Mouse (Mus musculus) erythroblast, adult 5-6 weeks (primary cell): Measurements from ENCODE around the gene Ccdc142. TPM values are rescaled to one million over a fixed set of nuclear protein-coding genes. Genes with fewer than 3 reads are reported as not detected.
A peak's percentile ranks its signal among the peaks of the same experiment; 100 is the strongest.

Experiments
- ATAC-seq: replicated peaks from 2 replicates; pipeline ENCODE4 v1.8.0; 2016; ENCODE audit warnings: moderate number of reproducible peaks, mild to moderate bottlenecking, moderate TSS enrichment, inconsistent platforms; ENCODE audit not compliant: poor library complexity, low FRiP score, severe bottlenecking
- total RNA-seq, 2 experiments: library from RNA; stranded (forward) in 1 of 2; stranded (reverse) in 1 of 2; fragments of 150-400 nt in 1 of 2; fragments of 200-764, 138-1000 nt in 1 of 2; gene quantifications; 2 replicates each; pipeline versions ENCODE4 v1.2.3 to v1.2.4; 2015 to 2017; ENCODE audit warnings: low replicate concordance in 2 of 2

The Ccdc142 gene
- total RNA-seq (2015; ENCODE audit: low replicate concordance): not detected in 2 replicates
- total RNA-seq (2017; ENCODE audit: low replicate concordance): 0.98 TPM in 1 of 2 replicates, not detected in the other

GRCm38 (mm10) chr6:83101316-83101687 lies at the start of gene Ccdc142, which contains the start of gene Gm42688:
TSS of gene Ccdc142 (plus strand) at chr6:83101601.
TSS of gene Gm42688 (plus strand) at chr6:83101617.
- ATAC-seq: peak; percentile 90

- peak; percentile 46 for ATAC-seq
Measured at GRCm38 (mm10) chr6:83053136-83053960, 48.1 kb upstream of the Ccdc142 start.

DNA sequence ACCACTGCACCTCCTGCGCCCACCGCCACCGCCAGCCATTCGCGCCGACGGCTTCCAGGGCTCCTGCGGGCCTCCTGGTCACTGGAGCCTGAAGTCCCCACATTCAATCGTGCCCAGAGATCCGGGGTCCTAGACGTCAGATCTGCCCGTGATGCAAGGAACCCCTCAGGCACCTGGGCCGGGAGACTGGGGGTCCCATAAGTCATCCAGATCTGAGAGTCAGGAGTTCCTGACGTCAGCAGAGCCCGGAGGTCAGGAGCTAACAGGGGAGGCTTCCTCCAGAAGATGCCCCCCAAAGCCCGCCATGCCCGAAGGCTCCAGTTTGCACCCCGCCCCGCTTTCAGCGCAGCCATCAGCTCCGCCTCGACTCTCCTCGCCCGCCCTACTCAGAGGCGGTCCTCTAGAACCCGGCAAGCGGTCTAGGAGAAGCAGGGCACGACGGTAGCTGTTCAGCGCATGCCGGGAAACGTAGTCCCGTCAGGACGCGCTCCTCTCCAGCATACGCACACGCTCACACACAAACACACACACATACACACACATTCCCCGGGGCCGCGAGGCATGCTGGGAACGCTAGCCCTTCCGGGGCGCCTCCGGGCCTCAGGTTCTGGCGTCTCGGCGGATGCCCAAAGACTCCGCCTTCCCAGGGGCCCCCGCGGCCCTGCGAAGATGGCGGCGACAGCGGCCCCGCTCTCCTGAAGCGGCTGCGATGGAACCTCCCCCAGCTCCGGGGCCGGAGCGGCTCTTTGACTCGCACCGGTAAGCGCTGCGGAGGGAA lies 47.1 kb upstream of the Ccdc142 start, which contains the start of gene Aup1:
Aup1 (plus strand) TSS at position 448 of the 778 bp plus-strand sequence.
- peak; percentile 84 for ATAC-seq

DNA sequence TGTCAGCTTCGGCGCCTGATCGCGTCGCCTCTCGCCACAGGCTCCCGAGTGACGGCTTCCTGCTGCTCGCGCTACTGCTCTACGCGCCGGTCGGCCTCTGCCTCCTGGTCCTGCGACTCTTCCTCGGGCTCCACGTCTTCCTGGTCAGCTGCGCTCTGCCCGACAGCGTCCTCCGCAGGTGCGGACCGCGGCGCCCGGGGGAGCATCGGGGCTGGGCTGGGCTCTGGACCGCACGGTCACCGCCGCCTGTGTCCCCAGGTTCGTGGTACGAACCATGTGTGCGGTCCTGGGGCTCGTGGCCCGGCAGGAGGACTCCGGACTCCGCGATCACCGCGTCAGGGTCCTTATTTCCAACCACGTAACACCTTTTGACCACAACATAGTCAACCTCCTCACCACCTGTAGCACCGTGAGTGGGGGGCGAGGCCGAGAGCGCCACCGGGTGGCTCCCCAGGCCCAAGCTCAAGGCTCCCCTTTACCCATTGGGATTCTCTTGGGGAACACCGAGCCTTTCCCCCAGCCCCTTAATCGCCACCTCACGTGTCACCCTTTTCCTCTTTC lies 46.5 kb upstream of the Ccdc142 start, which contains the start of gene Htra2:
Htra2 (minus strand) TSS at position 403 of the 561 bp plus-strand sequence.
- peak; percentile 23 for ATAC-seq

DNA sequence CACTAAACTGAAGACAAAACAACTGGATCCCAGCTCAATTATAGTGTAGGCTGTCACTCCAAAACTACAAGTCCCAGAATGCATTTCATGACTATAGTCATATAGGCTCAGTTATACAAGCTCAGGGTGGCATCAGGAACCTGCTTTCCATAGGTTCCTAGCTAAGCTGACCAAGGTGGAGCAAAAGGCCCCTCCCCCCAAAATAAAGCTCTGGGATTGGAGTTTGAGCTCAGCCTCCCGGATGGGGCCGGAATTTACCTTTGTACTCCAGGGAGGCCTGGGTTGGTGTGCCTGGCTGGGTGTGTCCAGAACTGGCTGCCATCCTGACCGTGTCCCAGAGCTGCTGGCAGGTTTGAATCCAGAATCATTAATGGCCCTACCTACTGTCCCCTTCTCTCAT lies 43.6 kb upstream of the Ccdc142 start, which contains the start of gene Dqx1:
Dqx1 (plus strand) TSS at position 55 of the 400 bp plus-strand sequence.
- ATAC-seq: no peak

- ATAC-seq: no peak
Measured at GRCm38 (mm10) chr6:83058725-83059124, 42.7 kb upstream of the Ccdc142 start.

DNA sequence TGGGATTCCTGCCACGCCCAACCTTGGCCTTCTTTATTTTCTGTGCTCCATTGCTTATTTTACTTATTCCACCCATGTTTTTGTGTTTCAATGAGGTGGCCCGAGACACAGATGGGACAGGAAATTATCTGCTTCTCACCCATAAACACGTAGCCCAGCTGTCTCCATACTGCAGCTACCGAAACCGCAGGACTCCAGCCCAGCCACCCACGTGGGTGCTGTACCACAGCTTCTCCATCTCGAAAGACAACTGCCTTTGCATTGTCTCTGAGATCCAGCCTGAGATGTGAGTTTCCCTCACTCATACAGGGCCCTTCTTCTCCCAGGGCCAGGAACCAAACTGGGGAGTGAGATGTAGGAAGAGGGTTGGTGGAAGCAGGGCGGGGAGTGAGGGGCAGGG lies 35.4 kb upstream of the Ccdc142 start:
- no peak for ATAC-seq

DNA sequence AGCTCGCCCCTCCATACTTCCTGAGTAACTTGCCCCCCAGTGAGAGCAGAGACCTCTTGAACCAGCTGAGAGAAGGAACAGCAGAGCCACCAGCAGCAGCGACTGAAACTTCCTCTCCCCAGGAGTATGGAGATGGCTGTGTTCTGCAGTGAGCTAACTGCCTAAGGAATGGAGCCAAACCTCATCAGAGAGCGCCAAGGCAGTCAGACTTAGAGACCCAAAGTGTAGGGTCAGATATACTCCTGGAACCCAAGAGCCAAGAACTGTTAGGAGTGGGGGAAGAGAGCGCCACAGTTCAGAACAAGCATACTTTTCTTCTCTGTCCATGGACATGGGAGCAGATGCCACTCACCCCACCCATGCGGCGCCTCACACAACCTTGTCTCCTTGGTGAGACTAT lies 35.0 kb upstream of the Ccdc142 start:
- no peak for ATAC-seq

- no peak for ATAC-seq
Measured at GRCm38 (mm10) chr6:83068221-83068620, 33.2 kb upstream of the Ccdc142 start.

DNA sequence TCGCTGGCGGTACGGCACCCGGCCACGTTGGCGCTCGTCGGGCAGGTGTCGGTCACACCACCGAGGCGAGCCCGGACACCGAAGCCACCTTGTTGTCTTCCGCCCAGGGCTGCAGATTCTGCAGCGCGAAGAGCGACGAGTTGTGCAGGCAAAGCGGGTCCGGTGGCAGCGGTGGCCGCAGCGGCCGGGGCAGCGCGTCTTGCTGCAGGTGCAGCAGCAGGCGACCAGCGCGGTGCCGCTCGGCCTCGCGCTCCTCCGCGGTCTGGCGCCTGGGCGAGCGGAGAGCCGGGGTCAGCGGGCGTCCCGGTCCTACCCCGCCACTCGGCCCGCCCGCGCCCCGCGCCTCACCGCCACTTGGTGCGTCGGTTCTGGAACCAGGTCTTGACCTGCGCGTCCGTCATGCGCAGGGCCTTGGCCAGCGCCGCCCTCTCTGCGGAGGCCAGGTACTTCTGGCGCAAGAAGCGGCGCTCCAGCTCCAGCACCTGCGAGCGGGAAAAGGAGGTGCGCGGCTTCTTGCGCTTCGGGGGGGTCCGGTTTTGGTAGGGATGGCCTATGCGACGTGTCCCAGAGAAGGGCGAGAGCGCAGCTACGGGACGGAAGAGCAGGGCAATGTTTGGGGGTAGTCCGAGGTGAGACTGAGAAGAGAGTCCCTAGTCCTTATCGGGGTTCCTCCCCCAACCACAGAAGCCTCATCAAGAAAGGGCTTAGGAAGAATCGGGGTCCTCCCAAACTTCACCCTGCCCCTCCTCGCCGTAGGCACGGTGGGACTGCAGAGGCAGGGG lies 32.5 kb upstream of the Ccdc142 start:
- no peak for ATAC-seq

- ATAC-seq: no peak
Measured at GRCm38 (mm10) chr6:83069488-83070246, 31.7 kb upstream of the Ccdc142 start.

DNA sequence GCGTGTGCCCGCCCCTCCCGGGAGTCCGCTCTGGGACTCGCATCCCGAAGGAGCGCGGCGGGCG lies 31.3 kb upstream of the Ccdc142 start, which contains the start of gene Tlx2:
Tlx2 (minus strand) TSS at position 47 of the 64 bp plus-strand sequence.
- ATAC-seq: no peak

DNA sequence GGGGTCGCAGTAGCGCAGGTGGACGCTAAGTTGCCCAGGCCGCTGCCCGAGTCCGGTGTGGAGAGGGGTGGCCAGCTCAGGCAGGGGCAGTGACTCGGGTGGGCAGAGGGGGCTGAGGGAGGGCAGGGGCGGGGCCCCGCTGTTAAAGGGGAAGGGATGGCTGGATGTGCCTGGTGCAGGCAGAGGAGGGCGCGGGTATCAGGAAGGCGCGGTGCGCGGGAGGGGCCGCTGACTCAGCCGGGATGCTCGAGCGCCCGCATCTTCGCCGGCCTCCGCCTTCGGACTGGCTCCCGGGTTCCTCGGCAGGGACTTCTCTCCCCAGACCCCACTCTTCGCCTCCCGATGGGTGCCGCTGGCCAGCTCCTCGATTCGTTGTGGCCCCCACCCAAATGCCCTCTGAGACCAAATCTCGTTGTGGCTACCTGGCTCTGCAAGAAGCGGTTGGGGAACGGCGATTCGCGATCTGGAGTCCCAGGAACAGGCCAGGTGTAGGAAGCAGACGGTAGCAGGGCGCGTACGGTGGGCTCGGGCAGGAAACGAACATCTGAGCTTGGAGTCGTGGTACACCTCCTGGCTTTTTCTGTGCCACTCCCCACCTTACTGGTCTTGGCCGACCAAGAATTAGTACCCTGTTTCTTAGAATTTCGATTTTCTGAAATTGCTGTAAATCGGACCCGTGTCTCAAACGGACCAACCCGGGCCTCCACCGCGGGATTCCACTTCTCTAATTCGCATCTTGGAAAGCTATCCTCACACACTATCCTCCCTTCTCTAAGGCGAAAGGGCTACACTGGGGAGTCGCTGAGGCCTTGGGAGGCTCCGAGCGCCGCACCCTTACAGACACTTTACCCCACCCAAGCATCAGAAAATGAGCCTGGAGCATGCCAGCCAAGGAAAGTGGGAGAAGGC lies 30.8 kb upstream of the Ccdc142 start:
- ATAC-seq: no peak

GRCm38 (mm10) chr6:83071220-83071619 lies 30.2 kb upstream of the Ccdc142 start:
- ATAC-seq: no peak

- ATAC-seq: no peak
Measured at GRCm38 (mm10) chr6:83074979-83075378, 26.4 kb upstream of the Ccdc142 start.

GRCm38 (mm10) chr6:83077630-83078323 lies 23.6 kb upstream of the Ccdc142 start, which contains the start of gene Pcgf1:
TSS of gene Pcgf1 (plus strand) at chr6:83077869.
- peak; percentile 44 for ATAC-seq

- ATAC-seq: peak; percentile 93
Measured at GRCm38 (mm10) chr6:83078324-83078858, 23.0 kb upstream of the Ccdc142 start.
